Mouse (Mus musculus) intestine, postnatal 0 days (tissue): ENCODE measurements around the gene Cdc37. TPM values are rescaled to one million over a fixed set of nuclear protein-coding genes. Genes with fewer than 3 reads are reported as not detected.

Experiments used
- ATAC-seq: fragments of 200-750 bp; cut with Nextera tagmentation; 2 replicates; pipeline ENCODE4 v1.8.0; 2017; ENCODE audit warnings: mild to moderate bottlenecking, moderate TSS enrichment, moderate library complexity
- H3K27ac ChIP-seq: fragments of 300-500 bp; sonication (generic); 2 replicates; pipeline ENCODE4 v1.5.1; 2014; ENCODE audit warnings: mild to moderate bottlenecking, low read depth, low read length, moderate library complexity
- H3K27me3 ChIP-seq: fragments of 300-500 bp; sonication (generic); replicated peaks from 2 replicates; pipeline ENCODE4 v1.6.1; 2014; ENCODE audit warnings: low read length, mixed read lengths; ENCODE audit not compliant: control insufficient read depth, insufficient read depth
- H3K36me3 ChIP-seq: fragments of 300-500 bp; sonication (generic); 2 replicates; pipeline ENCODE4 v1.6.1; 2014; ENCODE audit warnings: mild to moderate bottlenecking, moderate library complexity; ENCODE audit not compliant: control insufficient read depth, insufficient read depth
- H3K4me1 ChIP-seq: fragments of 300-500 bp; sonication (generic); replicated peaks from 2 replicates; pipeline ENCODE4 v1.6.1; 2014; ENCODE audit warnings: antibody characterized with exemption, low read length, mixed read lengths; ENCODE audit not compliant: control insufficient read depth, insufficient read depth
- H3K4me2 ChIP-seq: fragments of 300-500 bp; sonication (generic); replicated peaks from 2 replicates; pipeline ENCODE4 v1.6.1; 2014; ENCODE audit warnings: low read depth, mild to moderate bottlenecking, moderate library complexity
- H3K4me3 ChIP-seq: fragments of 300-500 bp; sonication (generic); 2 replicates; pipeline ENCODE4 v1.5.1; 2014; ENCODE audit warnings: low read depth, low read length
- H3K9ac ChIP-seq: fragments of 300-500 bp; sonication (generic); 2 replicates; pipeline ENCODE4 v1.6.1; 2014; ENCODE audit warnings: mild to moderate bottlenecking, low read depth, low read length
- H3K9me3 ChIP-seq: fragments of 300-500 bp; sonication (generic); 2 replicates; pipeline ENCODE4 v1.6.1; 2016; ENCODE audit warnings: mixed run types; ENCODE audit not compliant: control insufficient read depth
- CTCF ChIP-seq: sonication (generic); IDR thresholded peaks from 2 replicates; pipeline ENCODE4 v1.5.1; 2016; ENCODE audit warnings: low read depth, mild to moderate bottlenecking, control low read depth, antibody characterized with exemption, moderate library complexity
- WGBS: fragments of 180-500 bp; shearing (Covaris S2); extraction: QIAGEN DNeasy Blood & Tissue Kit; methylation state at CpG from one replicate; pipeline ENCODE4 v1.1.7; 2014; 5-methylcytosine and 5-hydroxymethylcytosine counted together
- polyA plus RNA-seq: library from polyadenylated mRNA; unstranded; fragments of >200 nt; fragmentation: Nextera tagmentation; extraction: Ambion mirVana; gene quantifications from 2 replicates; pipeline ENCODE4 v1.2.1, GENCODE M21; 2015

The Cdc37 gene
- polyA plus RNA-seq, 1 experiment from 2014 or later = 115 TPM

DNA sequence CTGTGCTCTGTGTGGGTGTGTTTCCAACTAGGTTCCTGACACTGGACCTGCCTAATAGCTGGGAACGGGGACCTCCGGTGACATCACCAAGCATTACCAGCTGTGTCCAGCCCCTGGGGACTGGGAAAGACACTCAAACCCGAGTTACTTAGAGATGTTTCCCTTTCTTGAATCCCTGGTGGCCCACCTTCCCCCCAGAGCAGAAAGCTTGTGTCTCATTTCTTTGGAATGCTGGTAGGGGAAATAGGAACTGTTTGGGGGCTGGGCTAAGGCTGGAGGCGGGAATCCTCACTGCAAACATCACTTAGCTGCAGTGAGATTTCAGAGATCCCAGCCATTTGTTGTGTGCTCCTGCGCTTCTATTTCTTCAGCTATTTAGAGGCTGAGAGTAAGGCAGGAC lies 4.1 kb upstream of the Cdc37 start:
- Histone ChIP-seq H3K4me1 (no peaks in the 10 kb centered on the region), H3K4me2 (peak overlapping the region; percentile 79), H3K27ac (peak overlapping the region; percentile 35), H3K36me3 (no peaks in the 10 kb centered on the region), H3K27me3 (no peaks in the 10 kb centered on the region), H3K9ac (peak overlapping the region; percentile 26; the same call in 1 of the 2 replicates), H3K9me3 (no peaks in the 10 kb centered on the region), H3K4me3 (peak overlapping the region; percentile 36)
- 0 out of 2 replicates have a peak, but pooled peaks have one; percentile 2 for TF ChIP-seq CTCF
- 11% methylated on average over 5 of the region's 5 CpGs for WGBS
- no peak for ATAC-seq

DNA sequence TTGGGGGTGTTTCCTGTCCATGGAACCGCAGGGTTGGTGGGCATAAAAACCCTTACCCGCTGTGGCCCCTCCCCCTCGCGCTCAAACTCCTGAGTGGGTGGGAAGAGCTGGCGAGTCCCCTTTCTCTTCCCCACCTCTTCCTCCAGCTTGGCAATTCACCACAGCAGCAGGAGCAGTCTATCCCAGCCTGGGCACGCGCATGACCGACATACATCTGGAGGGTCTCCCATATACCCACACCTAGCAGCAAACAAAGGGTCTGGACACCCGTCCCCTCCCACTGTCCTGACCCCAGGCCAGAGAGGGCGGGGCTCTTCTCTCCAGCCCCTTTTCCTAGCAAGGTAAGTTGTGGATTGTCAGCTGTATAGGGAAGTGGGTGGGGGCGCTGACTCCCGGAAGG lies 3.5 kb upstream of the Cdc37 start:
- Histone ChIP-seq H3K27ac (peak overlapping the region; percentile 35; the same call in 1 of the 2 replicates), H3K9ac (peak overlapping the region; percentile 26; the same call in 1 of the 2 replicates), H3K36me3 (no peaks in the 10 kb centered on the region), H3K4me1 (no peaks in the 10 kb centered on the region), H3K4me3 (peak overlapping the region; percentile 36), H3K9me3 (no peaks in the 10 kb centered on the region), H3K27me3 (no peaks in the 10 kb centered on the region), H3K4me2 (peak overlapping the region; percentile 79)
- TF ChIP-seq CTCF = no peak
- no peak for ATAC-seq
- WGBS = 2% methylated on average over 12 of the region's 12 CpGs

DNA sequence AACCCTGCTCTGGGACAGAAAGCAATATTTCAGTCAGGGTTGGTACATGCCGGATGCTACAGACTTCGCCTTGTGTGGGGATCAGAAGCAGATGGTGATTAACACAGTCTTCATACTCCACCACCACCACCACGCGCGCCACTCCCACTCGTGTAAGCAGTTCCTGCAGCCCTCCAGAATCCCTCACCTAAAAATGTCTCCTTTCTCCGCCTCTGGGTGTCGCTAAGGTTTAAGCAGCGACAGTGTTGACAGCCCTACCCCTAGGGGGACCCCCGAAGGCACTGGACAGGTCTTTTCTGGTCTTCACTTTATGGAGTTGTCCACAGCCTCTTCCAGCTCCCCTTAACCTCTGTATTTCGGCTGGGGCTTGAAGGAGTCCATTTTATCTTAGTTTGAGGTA lies 2.9 kb upstream of the Cdc37 start:
- 0 out of 2 replicates have a peak overlapping the region, but pooled peaks have one; percentile 35 for H3K27ac ChIP-seq

DNA sequence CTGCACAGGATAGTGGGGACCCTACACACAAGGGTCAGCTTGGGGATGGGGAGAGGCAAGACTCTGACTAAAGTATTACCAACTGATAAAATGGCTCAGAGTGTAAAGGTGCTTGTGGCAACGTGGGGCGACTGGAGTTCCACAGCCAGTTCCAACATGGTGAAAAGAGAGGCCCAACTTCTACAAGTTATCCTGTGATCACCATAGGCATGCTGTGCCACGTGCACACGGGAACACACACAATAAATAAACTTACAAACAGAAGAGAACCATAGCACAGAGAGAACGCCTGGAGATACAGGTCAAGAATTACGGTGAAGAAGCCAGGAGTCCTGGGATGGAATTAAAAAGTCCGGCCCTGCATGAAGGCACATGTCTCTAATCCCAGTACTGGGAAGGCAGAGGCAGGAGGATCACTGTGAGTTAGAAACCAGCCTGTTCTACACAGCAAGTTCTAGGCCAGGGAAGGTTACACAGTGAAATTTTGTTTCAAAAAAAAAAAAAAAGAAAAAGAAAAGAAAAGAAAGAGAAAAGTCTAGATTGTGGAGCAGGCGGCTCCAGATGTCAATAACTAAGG lies 617 bp downstream of the Cdc37 start:
- H3K4me3 ChIP-seq = peak overlapping the region; percentile 81
- no peak for ATAC-seq
- H3K27ac ChIP-seq = peak overlapping the region; percentile 73
- peak overlapping the region; percentile 80 for H3K9ac ChIP-seq
- no peaks in the 10 kb centered on the region for H3K9me3 ChIP-seq
- peaks cover 14% of the 10 kb centered on the region for H3K36me3 ChIP-seq
- no peak for TF ChIP-seq CTCF
- 5% methylated on average over 8 of the region's 8 CpGs for whole genome bisulfite sequencing
- H3K27me3 ChIP-seq = no peaks in the 10 kb centered on the region
- H3K4me1 ChIP-seq = peaks cover 2% of the 10 kb centered on the region; the same call in 1 of the 2 replicates
- H3K4me2 ChIP-seq = peak overlapping the region; percentile 80

More for the DNA sequence above, 2.9 kb upstream of the Cdc37 start:
- 2% methylated on average over 11 of the region's 11 CpGs for WGBS
- TF ChIP-seq CTCF = peak; percentile 90
- H3K4me3 ChIP-seq = peak overlapping the region; percentile 36
- H3K9ac ChIP-seq = 0 out of 2 replicates have a peak overlapping the region, but pooled peaks have one; percentile 26
- no peaks in the 10 kb centered on the region for H3K36me3 ChIP-seq
- no peaks in the 10 kb centered on the region for H3K9me3 ChIP-seq
- peak overlapping the region; percentile 79 for H3K4me2 ChIP-seq
- no peak for ATAC-seq
- no peaks in the 10 kb centered on the region for H3K27me3 ChIP-seq
- no peaks in the 10 kb centered on the region; the same call in 1 of the 2 replicates for H3K4me1 ChIP-seq

- Histone ChIP-seq H3K9ac (peak overlapping the region; percentile 80; the same call in 1 of the 2 replicates), H3K36me3 (peaks cover 22% of the 10 kb centered on the region), H3K4me3 (peak overlapping the region; percentile 81), H3K27ac (peak overlapping the region; percentile 15; the same call in 1 of the 2 replicates), H3K27me3 (no peaks in the 10 kb centered on the region), H3K9me3 (no peaks in the 10 kb centered on the region), H3K4me1 (peaks cover 2% of the 10 kb centered on the region; the same call in 1 of the 2 replicates), H3K4me2 (peak overlapping the region; percentile 80)
- TF ChIP-seq CTCF = no peak
- no peak for ATAC-seq
These were observed 1.4 kb downstream of the Cdc37 start for GRCm38 (mm10) chr9:21148427-21148826.

GRCm38 (mm10) chr9:21146722-21147121 lies 3.1 kb downstream of the Cdc37 start:
- H3K9me3 ChIP-seq = no peaks in the 10 kb centered on the region
- ATAC-seq = peak; percentile 37; the same call in 1 of the 2 replicates
- H3K27me3 ChIP-seq = no peaks in the 10 kb centered on the region
- peak overlapping the region; percentile 45 for H3K4me2 ChIP-seq
- H3K4me1 ChIP-seq = peaks cover 2% of the 10 kb centered on the region; the same call in 1 of the 2 replicates
- H3K27ac ChIP-seq = no peak overlapping the region
- no peak overlapping the region for H3K4me3 ChIP-seq
- peaks cover 39% of the 10 kb centered on the region for H3K36me3 ChIP-seq
- 0 out of 2 replicates have a peak overlapping the region, but pooled peaks have one; percentile 42 for H3K9ac ChIP-seq
- WGBS = 35% methylated on average over 10 of the region's 10 CpGs
- no peak for TF ChIP-seq CTCF
